Mouse (Mus musculus): ENCODE measurements around the gene Tmem106b. TPM values are rescaled to one million over a fixed set of nuclear protein-coding genes. Genes with fewer than 3 reads are reported as not detected.

Gene Tmem106b
- total and polyA plus RNA-seq, 3 experiments = 14.2 to 144 (median 16.6) TPM

DNA sequence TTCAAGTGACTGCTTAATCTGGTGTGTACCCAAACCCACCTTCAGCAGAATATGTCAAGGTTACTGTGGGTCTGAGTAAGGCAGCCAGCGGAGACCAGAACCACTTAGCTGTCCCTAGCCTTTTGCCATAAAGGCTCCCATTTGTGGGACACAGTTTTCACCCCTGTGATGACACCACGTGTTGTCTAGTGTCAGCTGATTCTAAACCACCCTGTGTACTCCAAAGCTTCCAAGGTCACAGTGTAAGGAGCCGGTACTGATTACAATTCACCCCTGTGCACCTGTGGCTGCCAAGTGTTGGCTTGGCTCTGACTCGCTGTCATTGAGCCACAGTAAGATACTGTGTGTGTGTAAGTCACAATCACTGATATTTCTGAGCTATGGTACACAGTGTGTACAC, 926 bp downstream of the Tmem106b start:
- peak overlapping the region; percentile 69 for H3K27ac ChIP-seq (ENCODE audit: control insufficient read depth, low read depth, low read length)
- peaks cover 4 to 13% of the 10 kb centered on the region in 2 experiments for H3K4me1 ChIP-seq (ENCODE audit: control insufficient read depth in 1 of 2, insufficient read depth in 2 of 2, low read length in 2 of 2)
- no peaks in the 10 kb centered on the region for H3K27me3 ChIP-seq (ENCODE audit: control insufficient read depth in 1 of 2, insufficient read depth in 2 of 2, low read length in 2 of 2)
- peaks cover 8% of the 10 kb centered on the region for H3K79me2 ChIP-seq (ENCODE audit: control insufficient read depth, insufficient read depth, low read length, poor library complexity)
- peak overlapping the region; percentile 95 for H3K9ac ChIP-seq (ENCODE audit: control insufficient read depth, low read depth, low read length, poor library complexity, severe bottlenecking)
- DNase-seq (ENCODE audit: low read depth, low spot score) = peak; percentile 50
- no peaks in the 10 kb centered on the region for H3K9me3 ChIP-seq (replicated peaks; ENCODE audit: insufficient read depth, low read length)
- peak overlapping the region; percentile 97 to 99 for H3K4me3 ChIP-seq (ENCODE audit: control insufficient read depth in 1 of 2, insufficient read depth in 1 of 2, low read depth in 2 of 2, low read length in 2 of 2)
- TF ChIP-seq TAL1 (IDR thresholded peaks at IDR 0.05; ENCODE audit: low read length) (no peak), MYC (IDR thresholded peaks at IDR 0.05; ENCODE audit: low read depth, low read length) (0 out of 2 replicates have a peak, but pooled peaks have one; percentile 29), ETS1 (IDR thresholded peaks at IDR 0.05; ENCODE audit: low read depth, low read length) (peak; percentile 54; the same call in 1 of the 2 replicates), RAD21 (IDR thresholded peaks at IDR 0.05; ENCODE audit: low read depth, low read length) (no peak), GATA1 (IDR thresholded peaks at IDR 0.05; ENCODE audit: low read depth, low read length) (no peak), USF1 (IDR thresholded peaks at IDR 0.05; ENCODE audit: low read depth, low read length) (peak; percentile 73), MAX (IDR thresholded peaks at IDR 0.05; ENCODE audit: low read length) (peak; percentile 57; the same call in 1 of the 2 replicates), TCF12 (IDR thresholded peaks at IDR 0.05; ENCODE audit: low read depth, low read length) (0 out of 2 replicates have a peak, but pooled peaks have one; percentile 13), CHD2 (IDR thresholded peaks at IDR 0.05; ENCODE audit: low read length) (no peak)
- H3K36me3 ChIP-seq (ENCODE audit: control insufficient read depth in 1 of 2, insufficient read depth in 2 of 2, low read length in 2 of 2) = peaks cover 0 to 23% of the 10 kb centered on the region in 2 experiments; a peak in 2 of 4 replicates

DNA sequence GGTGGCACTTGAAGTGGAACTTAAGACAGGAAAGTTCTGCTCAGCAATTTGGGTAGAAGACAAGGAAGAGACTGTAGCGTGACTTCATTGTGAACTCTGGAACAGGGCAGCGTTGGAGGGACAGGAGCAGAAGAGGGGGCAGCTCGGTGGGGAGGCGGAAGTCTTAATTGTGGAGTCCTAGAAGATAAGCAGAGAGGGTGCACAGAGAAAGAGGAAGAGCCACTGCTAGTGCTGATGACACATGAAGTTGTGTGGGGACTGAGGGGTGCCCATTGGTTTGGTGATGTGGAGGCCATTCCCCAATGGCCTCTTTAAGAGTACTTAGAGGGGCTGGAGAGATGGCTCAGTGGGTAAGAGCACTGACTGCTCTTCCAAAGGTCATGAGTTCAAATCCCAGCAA, 3.5 kb downstream of the Tmem106b start:
- no peak overlapping the region for H3K4me3 ChIP-seq (ENCODE audit: control insufficient read depth in 1 of 2, insufficient read depth in 1 of 2, low read depth in 2 of 2, low read length in 2 of 2)
- H3K27me3 ChIP-seq (ENCODE audit: control insufficient read depth in 1 of 2, insufficient read depth in 2 of 2, low read length in 2 of 2) = no peaks in the 10 kb centered on the region
- H3K79me2 ChIP-seq (ENCODE audit: control insufficient read depth, insufficient read depth, low read length, poor library complexity) = peaks cover 8% of the 10 kb centered on the region
- H3K9me3 ChIP-seq (replicated peaks; ENCODE audit: insufficient read depth, low read length) = no peaks in the 10 kb centered on the region
- TF ChIP-seq ZMIZ1 (IDR thresholded peaks at IDR 0.05; ENCODE audit: low read depth, low read length) (no peak), BHLHE40 (IDR thresholded peaks at IDR 0.05; ENCODE audit: borderline replicate concordance, low read depth, low read length) (no peak), ETS1 (IDR thresholded peaks at IDR 0.05; ENCODE audit: low read depth, low read length) (no peak), EP300 (IDR thresholded peaks at IDR 0.05; ENCODE audit: low read depth in 1 of 2, low read length in 2 of 2) (peak; percentile 18 to 41; a peak in 1 of 4 replicates), USF1 (IDR thresholded peaks at IDR 0.05; ENCODE audit: low read depth, low read length) (no peak), HCFC1 (IDR thresholded peaks at IDR 0.05; ENCODE audit: low read depth, low read length) (no peak), ELF1 (IDR thresholded peaks at IDR 0.05; ENCODE audit: low read depth, low read length) (0 out of 2 replicates have a peak, but pooled peaks have one; percentile 35), UBTF (IDR thresholded peaks at IDR 0.05; ENCODE audit: borderline replicate concordance, insufficient read depth, low read depth, low read length) (no peak), GATA1 (IDR thresholded peaks at IDR 0.05; ENCODE audit: low read depth, low read length) (peak; percentile 41; the same call in 1 of the 2 replicates), E2F4 (IDR thresholded peaks at IDR 0.05; ENCODE audit: borderline replicate concordance, low read depth, low read length) (no peak), MYC (IDR thresholded peaks at IDR 0.05; ENCODE audit: low read depth, low read length) (no peak), ZKSCAN1 (IDR thresholded peaks at IDR 0.05; ENCODE audit: low read depth, low read length) (no peak), ZC3H11A (IDR thresholded peaks at IDR 0.05; ENCODE audit: low read depth, low read length) (no peak), MEF2A (IDR thresholded peaks at IDR 0.05; ENCODE audit: extremely low read depth, insufficient replicate concordance, low read depth, low read length, poor library complexity, severe bottlenecking) (no peak), MAX (IDR thresholded peaks at IDR 0.05; ENCODE audit: low read length) (no peak), JUND (IDR thresholded peaks at IDR 0.05; ENCODE audit: low read depth, low read length) (no peak), MYB (IDR thresholded peaks at IDR 0.05; ENCODE audit: low read depth, low read length) (no peak), ZNF384 (IDR thresholded peaks at IDR 0.05; ENCODE audit: low read depth, low read length) (no peak), NELFE (IDR thresholded peaks at IDR 0.05; ENCODE audit: low read depth, low read length) (no peak), POLR2AphosphoS2 (IDR thresholded peaks at IDR 0.05; ENCODE audit: low read length) (no peak), TBP (IDR thresholded peaks at IDR 0.05; ENCODE audit: low read depth, low read length) (peak; percentile 87), KAT2A (conservative IDR thresholded peaks at IDR 0.05; ENCODE audit: low read depth, low read length) (no peak), RCOR1 (IDR thresholded peaks at IDR 0.05; ENCODE audit: low read depth, low read length) (no peak)
- peaks cover 4 to 13% of the 10 kb centered on the region in 2 experiments for H3K4me1 ChIP-seq (ENCODE audit: control insufficient read depth in 1 of 2, insufficient read depth in 2 of 2, low read length in 2 of 2)
- peak; percentile 82 for DNase-seq (ENCODE audit: low read depth, low spot score)
- peaks cover 0 to 23% of the 10 kb centered on the region in 2 experiments; a peak in 3 of 4 replicates for H3K36me3 ChIP-seq (ENCODE audit: control insufficient read depth in 1 of 2, insufficient read depth in 2 of 2, low read length in 2 of 2)
- H3K9ac ChIP-seq (ENCODE audit: control insufficient read depth, low read depth, low read length, poor library complexity, severe bottlenecking) = no peak overlapping the region
- peak overlapping the region; percentile 58 for H3K27ac ChIP-seq (ENCODE audit: control insufficient read depth, low read depth, low read length)

All from MEL (cell line).